Mouse (Mus musculus) liver, postnatal 0 days (tissue): ENCODE measurements at regions not wholly inside any gene's neighbourhood (a gene's known extent, or its start where the extent isn't known, plus 50 kb on each side); places are given as distances from the start of the nearest gene placed in this dataset.

Source experiments
- ATAC-seq: fragments of 200-750 bp; cut with Nextera tagmentation; 2 replicates; pipeline ENCODE4 v1.8.0; 2017; ENCODE audit warnings: mild to moderate bottlenecking, moderate library complexity
- DNase-seq: peaks from one replicate; pipeline ENCODE4 v3.0.0-alpha.2; 2016
- H3K27ac ChIP-seq: fragments of 300-500 bp; sonication (generic); 2 replicates; pipeline ENCODE4 v1.5.1; 2014; ENCODE audit warnings: antibody characterized with exemption, moderate library complexity, mild to moderate bottlenecking, low read depth
- H3K27me3 ChIP-seq: fragments of 300-500 bp; sonication (generic); 2 replicates; pipeline ENCODE4 v1.6.1; 2014; ENCODE audit warnings: low read length, control low read depth, mixed read lengths; ENCODE audit not compliant: insufficient read depth
- H3K36me3 ChIP-seq: fragments of 300-500 bp; sonication (generic); replicated peaks from 2 replicates; pipeline ENCODE4 v1.6.1; 2014; ENCODE audit warnings: mild to moderate bottlenecking, control low read depth, low read length, moderate library complexity, mixed read lengths; ENCODE audit not compliant: insufficient read depth
- H3K4me1 ChIP-seq: fragments of 300-500 bp; sonication (generic); 2 replicates; pipeline ENCODE4 v1.6.1; 2014; ENCODE audit warnings: antibody characterized with exemption, mild to moderate bottlenecking, control low read depth; ENCODE audit not compliant: insufficient read depth
- H3K4me2 ChIP-seq: fragments of 300-500 bp; sonication (generic); 2 replicates; pipeline ENCODE4 v1.6.1; 2014; ENCODE audit warnings: low read depth, mild to moderate bottlenecking, low read length, moderate library complexity, mixed read lengths
- H3K4me3 ChIP-seq: fragments of 300-500 bp; sonication (generic); 2 replicates; pipeline ENCODE4 v1.5.1; 2014; ENCODE audit warnings: low read depth, low read length
- H3K9ac ChIP-seq: fragments of 300-500 bp; sonication (generic); replicated peaks from 2 replicates; pipeline ENCODE4 v1.6.1; 2014; ENCODE audit warnings: mild to moderate bottlenecking, moderate library complexity
- H3K9me3 ChIP-seq: fragments of 300-500 bp; sonication (generic); 2 replicates; pipeline ENCODE4 v1.6.1; 2016; ENCODE audit warnings: mild to moderate bottlenecking, control low read depth, low read length, mixed read lengths
- CTCF ChIP-seq: sonication (generic); IDR thresholded peaks from 2 replicates; pipeline ENCODE4 v1.5.1; 2016; ENCODE audit warnings: antibody characterized with exemption, low read depth
- EP300 ChIP-seq: IDR thresholded peaks from 2 replicates; pipeline ENCODE4 v1.6.1; 2016; ENCODE audit warnings: antibody characterized with exemption, low read depth, mild to moderate bottlenecking
- WGBS: fragments of 180-500 bp; shearing (Covaris S2); extraction: QIAGEN DNeasy Blood & Tissue Kit; methylation state at CpG from one replicate; pipeline ENCODE4 v1.1.7; 2014; ENCODE audit not compliant: insufficient replicate concordance; 5-methylcytosine and 5-hydroxymethylcytosine counted together

- 34% methylated on average over 2 of the region's 2 CpGs for WGBS
- Histone ChIP-seq H3K36me3 (no peaks in the 10 kb centered on the region), H3K9ac (no peak overlapping the region), H3K4me1 (peaks cover 18% of the 10 kb centered on the region), H3K4me3 (no peak overlapping the region), H3K27me3 (no peaks in the 10 kb centered on the region), H3K9me3 (no peaks in the 10 kb centered on the region), H3K4me2 (no peak overlapping the region), H3K27ac (peak overlapping the region; percentile 42; the same call in 1 of the 2 replicates)
- no peak for DNase-seq
- TF ChIP-seq CTCF (no peak), EP300 (no peak)
- ATAC-seq: no peak; the same call in 1 of the 2 replicates
Observed at GRCm38 (mm10) chr12:52397718-52398510, 105.9 kb upstream of the Arhgap5 start.

GRCm38 (mm10) chr12:52398511-52398975, 105.2 kb upstream of the Arhgap5 start:
- H3K27ac ChIP-seq: 0 out of 2 replicates have a peak overlapping the region, but pooled peaks have one; percentile 35
- H3K4me2 ChIP-seq: no peak overlapping the region
- peaks cover 18% of the 10 kb centered on the region for H3K4me1 ChIP-seq
- no peak overlapping the region for H3K9ac ChIP-seq
- H3K9me3 ChIP-seq: no peaks in the 10 kb centered on the region
- no peaks in the 10 kb centered on the region for H3K27me3 ChIP-seq
- ATAC-seq (no peak), DNase-seq (no peak)
- no peak for TF ChIP-seq CTCF
- no peak for TF ChIP-seq EP300
- WGBS: 64% methylated on average over 6 of the region's 6 CpGs
- H3K4me3 ChIP-seq: no peak overlapping the region
- H3K36me3 ChIP-seq: no peaks in the 10 kb centered on the region

- ATAC-seq (no peak), DNase-seq (no peak)
- H3K36me3 ChIP-seq: no peaks in the 10 kb centered on the region
- no peak overlapping the region for H3K4me2 ChIP-seq
- H3K9me3 ChIP-seq: no peaks in the 10 kb centered on the region
- TF ChIP-seq EP300 (no peak), CTCF (no peak)
- H3K4me1 ChIP-seq: peaks cover 18% of the 10 kb centered on the region
- WGBS: 69% methylated on average over 3 of the region's 3 CpGs
- H3K27me3 ChIP-seq: no peaks in the 10 kb centered on the region
- no peak overlapping the region for H3K4me3 ChIP-seq
- H3K27ac ChIP-seq: no peak overlapping the region
- H3K9ac ChIP-seq: no peak overlapping the region
Observed at GRCm38 (mm10) chr12:52400099-52400498, 103.7 kb upstream of the Arhgap5 start.

GRCm38 (mm10) chr12:52402711-52403110, 101.1 kb upstream of the Arhgap5 start:
- Histone ChIP-seq H3K4me1 (peaks cover 9% of the 10 kb centered on the region), H3K4me2 (no peak overlapping the region)
- WGBS: 80% methylated on average over 4 of the region's 4 CpGs

GRCm38 (mm10) chr12:52406386-52406785, 97.4 kb upstream of the Arhgap5 start:
- Histone ChIP-seq H3K27me3 (no peaks in the 10 kb centered on the region), H3K4me1 (no peaks in the 10 kb centered on the region), H3K27ac (no peak overlapping the region), H3K9ac (no peak overlapping the region), H3K4me3 (no peak overlapping the region), H3K9me3 (no peaks in the 10 kb centered on the region), H3K36me3 (no peaks in the 10 kb centered on the region), H3K4me2 (no peak overlapping the region)
- TF ChIP-seq CTCF (no peak), EP300 (no peak)
- no peak for DNase-seq
- no peak for ATAC-seq
- WGBS: 68% methylated on average over 6 of the region's 6 CpGs

More at GRCm38 (mm10) chr12:52402711-52403110, 101.1 kb upstream of the Arhgap5 start:
- Histone ChIP-seq H3K27me3 (no peaks in the 10 kb centered on the region), H3K4me3 (no peak overlapping the region), H3K9ac (no peak overlapping the region), H3K27ac (no peak overlapping the region), H3K9me3 (no peaks in the 10 kb centered on the region), H3K36me3 (no peaks in the 10 kb centered on the region)
- no peak for TF ChIP-seq CTCF
- no peak for TF ChIP-seq EP300
- ATAC-seq: no peak
- DNase-seq: no peak

- H3K36me3 ChIP-seq: no peaks in the 10 kb centered on the region
- no peak for TF ChIP-seq CTCF
- TF ChIP-seq EP300: no peak
- no peaks in the 10 kb centered on the region for H3K27me3 ChIP-seq
- no peak for DNase-seq
- H3K9ac ChIP-seq: no peak overlapping the region
- no peak overlapping the region for H3K4me2 ChIP-seq
- WGBS: 90% methylated on average over 8 of the region's 8 CpGs
- H3K4me3 ChIP-seq: no peak overlapping the region
- no peaks in the 10 kb centered on the region for H3K4me1 ChIP-seq
- no peak overlapping the region for H3K27ac ChIP-seq
- no peak for ATAC-seq
- no peaks in the 10 kb centered on the region for H3K9me3 ChIP-seq
Observed at GRCm38 (mm10) chr12:52408307-52408895, 95.4 kb upstream of the Arhgap5 start.
